In genomic region chr16:24042977-24043376, GRCm38 (mm10) we compare ENCODE assay signal across 32 mouse cellular contexts. TPM values are rescaled to one million over a fixed set of nuclear protein-coding genes. Genes with fewer than 3 reads are reported as not detected.
DNase-seq lines count a peak whose midpoint lies in the region; ATAC-seq and TF ChIP-seq lines count a peak whose summit lies in the region.
"Had no signal": no experiment of that assay in that cellular context is flagged by ENCODE, and none has a peak within 500 bp of the region (broad histone marks: within the 10 kb centered on the region; RNA-seq: fewer than 3 reads in every experiment).

No protein-coding gene starts in this region.

- no peaks in the 10 kb centered on the region for H3K36me3 ChIP-seq in intestine, embryonic 16.5 days (ENCODE audit: control insufficient read depth, insufficient read depth, low read length)
- H3K36me3 ChIP-seq: forebrain, embryonic 10.5 days; heart, embryonic 13.5 days; midbrain, embryonic 10.5 days had no signal

- intact Hi-C loops in left cerebral cortex, postnatal 4 days (cut with DNase I), result no loop called here

- no peak for TF ChIP-seq POLR2A in cerebellum, adult 2 months (IDR thresholded peaks at IDR 0.05; ENCODE audit: borderline replicate concordance, insufficient read depth, low read length)

- WGBS in cerebellum, adult 2 months, result 13% methylated on average over 3 of the region's 3 CpGs
- WGBS in intestine, embryonic 16.5 days, result 92% methylated on average over 3 of the region's 3 CpGs

- no peaks in the 10 kb centered on the region for H3K27me3 ChIP-seq in cerebellum, adult 2 months (ENCODE audit: control insufficient read depth, insufficient read depth, low read length)
- H3K27me3 ChIP-seq in intestine, embryonic 16.5 days (replicated peaks; ENCODE audit: control insufficient read depth, insufficient read depth, low read length), result no peaks in the 10 kb centered on the region
- H3K27me3 ChIP-seq: heart, embryonic 13.5 days had no signal

- H3K27ac ChIP-seq in cerebellum, adult 2 months (ENCODE audit: insufficient read depth, low read length), result no peak overlapping the region
- no peak overlapping the region for H3K27ac ChIP-seq in intestine, embryonic 16.5 days (ENCODE audit: low read length)
- H3K27ac ChIP-seq: forebrain, embryonic 10.5 days; heart, embryonic 13.5 days; hindbrain, postnatal 0 days; midbrain, embryonic 10.5 days had no signal

- H3K4me1 ChIP-seq in cerebellum, adult 2 months (ENCODE audit: control insufficient read depth, insufficient read depth, low read length), result peaks cover 8% of the 10 kb centered on the region
- no peaks in the 10 kb centered on the region for H3K4me1 ChIP-seq in intestine, embryonic 16.5 days (ENCODE audit: control insufficient read depth, insufficient read depth, low read length)
- H3K4me1 ChIP-seq: forebrain, embryonic 10.5 days; heart, embryonic 13.5 days; midbrain, embryonic 10.5 days had no signal

- no peak overlapping the region for H3K4me2 ChIP-seq in intestine, embryonic 16.5 days (ENCODE audit: low read depth, low read length)
- H3K4me2 ChIP-seq: heart, embryonic 13.5 days had no signal

- DNase-seq in kidney, adult 11 months, result peak; percentile 58
- DNase-seq in kidney, postnatal 14 days, result no peak
- peak; percentile 41 for DNase-seq in left cerebral cortex, postnatal 4 days
- no peak for DNase-seq in left cerebral cortex, adult 18-20 months (ENCODE audit: low spot score in 2 of 2)
- peak; percentile 81 to 83 for DNase-seq in cerebellum, adult 2 months
- peak; percentile 76 to 82 for DNase-seq in cerebellum, postnatal 25 days
- DNase-seq: adrenal gland, postnatal 25 days; gastrocnemius, postnatal 14 days; heart, adult 18-20 months; heart, postnatal 14 days; lung, postnatal 10 days; right cerebral cortex, postnatal 4 days; thymus, postnatal 25 days had no signal

- no peaks in the 10 kb centered on the region for H3K9me3 ChIP-seq in intestine, embryonic 16.5 days (ENCODE audit: control insufficient read depth, low read length)
- H3K9me3 ChIP-seq: forebrain, embryonic 10.5 days; heart, embryonic 13.5 days; midbrain, embryonic 10.5 days had no signal

- ATAC-seq in activated CD4-positive, CD25-positive, alpha-beta regulatory T cell, adult 4 months, result no peak
- no peak for ATAC-seq in intestine, embryonic 16.5 days
- ATAC-seq: CD4-positive, CD25-positive, alpha-beta regulatory T cell, adult 4 months; forebrain, embryonic 16.5 days; hindbrain, postnatal 0 days; intestine, postnatal 0 days had no signal

- no peak overlapping the region for H3K4me3 ChIP-seq in cerebellum, adult 2 months (replicated peaks; ENCODE audit: insufficient read depth, low read depth, low read length)
- no peak overlapping the region for H3K4me3 ChIP-seq in intestine, embryonic 16.5 days (ENCODE audit: low read length)
- H3K4me3 ChIP-seq: forebrain, embryonic 10.5 days; heart, embryonic 13.5 days; midbrain, embryonic 10.5 days had no signal

- no peak for TF ChIP-seq CTCF in cerebellum, adult 2 months (IDR thresholded peaks at IDR 0.05; ENCODE audit: borderline replicate concordance, insufficient read depth, low read depth, low read length)

- no peak overlapping the region for H3K9ac ChIP-seq in intestine, embryonic 16.5 days (ENCODE audit: low read depth, low read length)
- H3K9ac ChIP-seq: heart, embryonic 13.5 days had no signal

RNA-seq across cellular contexts. Expression of gene Bcl6, which starts 54.3 kb away (rescaled TPM):
- total RNA-seq in left cerebral cortex, postnatal 4 days (2021), result 10 to 100 TPM; 21.0 to 22.4 TPM
- 10 to 100 TPM; 28.4 TPM for total RNA-seq in left cerebral cortex, adult 18-20 months (2021)
- polyA plus RNA-seq in cerebellum, adult 2 months (2012; rRNA removed), result 30.8 and 41.3 TPM in 2 replicates
- 10 to 100 TPM in 1 of 2 experiments, 1 to 10 TPM in 1; 4.3 to 12.9 TPM for polyA plus RNA-seq in activated CD4-positive, CD25-positive, alpha-beta regulatory T cell, adult 4 months (2017; shearing (Covaris generic))
- 1.2 TPM in 2 replicates for polyA plus RNA-seq in intestine, embryonic 16.5 days (2015; fragmentation: Nextera tagmentation; extraction: Ambion mirVana)

RNA-seq across cellular contexts. Expression of gene Gm37419, which starts 54.7 kb away (rescaled TPM):
- total RNA-seq in left cerebral cortex, postnatal 4 days (2021), result not detected
- total RNA-seq in left cerebral cortex, adult 18-20 months (2021), result not detected
- polyA plus RNA-seq in cerebellum, adult 2 months (2012; rRNA removed), result not detected in 2 replicates
- not detected for polyA plus RNA-seq in activated CD4-positive, CD25-positive, alpha-beta regulatory T cell, adult 4 months (2017; shearing (Covaris generic))
- not detected in 2 replicates for polyA plus RNA-seq in intestine, embryonic 16.5 days (2015; fragmentation: Nextera tagmentation; extraction: Ambion mirVana)
- total RNA-seq: adrenal gland, postnatal 25 days; common myeloid progenitor, adult 5-6 weeks; gastrocnemius, postnatal 14 days; heart, adult 18-20 months; heart, postnatal 14 days; hindbrain, postnatal 0 days; layer of hippocampus, adult 8-10 months; left cerebral cortex, postnatal 25 days; midbrain, postnatal 0 days had no signal
- polyA plus RNA-seq: CD4-positive, CD25-positive, alpha-beta regulatory T cell, adult 4 months; embryonic facial prominence, embryonic 11.5 days; forebrain, embryonic 10.5 days; forebrain, embryonic 16.5 days; heart, embryonic 13.5 days; hindbrain, embryonic 11.5 days; hindbrain, postnatal 0 days; intestine, postnatal 0 days; limb, embryonic 14.5 days; liver, embryonic 16.5 days; midbrain, embryonic 10.5 days; midbrain, postnatal 0 days; neural tube, embryonic 14.5 days; stomach, embryonic 14.5 days had no signal

Comparison
In these comparisons a context has a peak if more than half of its experiments do, and no peak if none do; other contexts are left out.
1. DNase-seq: peak in kidney, adult 11 months (single experiment), left cerebral cortex, postnatal 4 days (single experiment), cerebellum, adult 2 months (2 of 2) and cerebellum, postnatal 25 days (2 of 2); none in kidney, postnatal 14 days (single experiment) and left cerebral cortex, adult 18-20 months (0 of 2).